8 mouse cellular contexts compared by ENCODE assay signal in genomic region chr8:79209641-79210358, GRCm38 (mm10). TPM values are rescaled to one million over a fixed set of nuclear protein-coding genes. Genes with fewer than 3 reads are reported as not detected.
DNase-seq lines count a peak whose midpoint lies in the region; ATAC-seq and TF ChIP-seq lines count a peak whose summit lies in the region.

No protein-coding gene starts in this region.

- WGBS in intestine, postnatal 0 days = 8% methylated on average over 27 of the region's 27 CpGs

- H3K4me1 ChIP-seq in intestine, postnatal 0 days (replicated peaks; ENCODE audit: control insufficient read depth, insufficient read depth, low read length) = peaks cover 9% of the 10 kb centered on the region; the same call in 1 of the 2 replicates

- H3K9me3 ChIP-seq in intestine, postnatal 0 days (ENCODE audit: control insufficient read depth) = no peaks in the 10 kb centered on the region

- peak overlapping the region; percentile 78 for H3K4me2 ChIP-seq in intestine, postnatal 0 days (replicated peaks; ENCODE audit: low read depth)

- H3K27ac ChIP-seq in intestine, postnatal 0 days (ENCODE audit: low read depth, low read length) = peak overlapping the region; percentile 41

- peak overlapping the region; percentile 59 for H3K9ac ChIP-seq in intestine, postnatal 0 days (ENCODE audit: low read depth, low read length)

- TF ChIP-seq CTCF in intestine, postnatal 0 days (IDR thresholded peaks at IDR 0.05; ENCODE audit: low read depth) = no peak

- H3K36me3 ChIP-seq in intestine, postnatal 0 days (ENCODE audit: control insufficient read depth, insufficient read depth) = no peaks in the 10 kb centered on the region

- no peaks in the 10 kb centered on the region for H3K27me3 ChIP-seq in intestine, postnatal 0 days (replicated peaks; ENCODE audit: control insufficient read depth, insufficient read depth, low read length)

- DNase-seq in CD4-positive, CD25-positive, alpha-beta regulatory T cell, adult 2 months (ENCODE audit: low read depth, low spot score) = peak; percentile 20
- DNase-seq in embryo, embryonic 10.5 days (ENCODE audit: low spot score) = peak; percentile 73
- peak; percentile 11 for DNase-seq in heart, adult 8-10 months (ENCODE audit: low spot score)
- DNase-seq in lung, postnatal 10 days = peak; percentile 51
- DNase-seq in retina, postnatal 1 day = peak; percentile 77
- DNase-seq in c-Kit-positive CD71-positive TER-119-positive erythroid progenitor cells, embryonic 14.5 days (ENCODE audit: low spot score) = no peak

- ATAC-seq in activated CD4-positive, CD25-positive, alpha-beta regulatory T cell, adult 4 months = peak; percentile 40
- ATAC-seq in intestine, postnatal 0 days = peak; percentile 37; the same call in 1 of the 2 replicates

- H3K4me3 ChIP-seq in intestine, postnatal 0 days (ENCODE audit: low read depth, low read length) = peak overlapping the region; percentile 44

RNA-seq across cellular contexts. Expression of gene 1700011L22Rik, which starts 38.6 kb away (rescaled TPM):
- polyA plus RNA-seq in activated CD4-positive, CD25-positive, alpha-beta regulatory T cell, adult 4 months (2017; shearing (Covaris generic)) = not detected
- total RNA-seq in heart, adult 8-10 months (2022) = not detected
- polyA plus RNA-seq in intestine, postnatal 0 days (2015; fragmentation: Nextera tagmentation; extraction: Ambion mirVana) = not detected in 2 replicates
